Mouse (Mus musculus): ENCODE measurements around the gene Cebpe. TPM values are rescaled to one million over a fixed set of nuclear protein-coding genes. Genes with fewer than 3 reads are reported as not detected.

The Cebpe gene
- total RNA-seq (2022) = not detected

GRCm38 (mm10) chr14:54712074-54712473 is at the start of gene Cebpe:
Cebpe (minus strand) TSS chr14:54712174.
- DNase-seq (ENCODE audit: low spot score in 2 of 2) = no peak

DNA sequence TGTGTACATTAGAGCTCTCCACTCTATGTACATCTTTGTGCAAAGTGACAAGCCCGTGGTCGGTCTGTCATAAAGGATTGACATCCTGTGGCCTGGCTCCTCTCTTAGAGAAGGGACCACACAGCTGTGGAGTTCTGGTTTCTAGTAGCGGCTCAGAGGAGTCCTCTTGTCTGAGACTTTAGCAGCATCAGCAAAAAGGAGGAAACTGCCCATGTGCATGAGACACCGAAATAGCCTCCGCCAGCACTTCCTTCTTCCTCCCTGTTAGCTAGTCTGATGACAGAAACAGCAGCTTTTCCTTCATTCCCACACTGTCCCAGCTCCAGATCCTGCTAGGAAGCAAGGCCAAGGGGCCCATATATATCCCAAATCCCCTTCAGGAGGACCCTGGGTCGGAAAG is 44.4 kb upstream of the Cebpe start:
- no peak for DNase-seq (ENCODE audit: low spot score in 2 of 2)

- DNase-seq (ENCODE audit: low spot score in 2 of 2) = no peak
Measured at GRCm38 (mm10) chr14:54754602-54755018, 42.6 kb upstream of the Cebpe start.

DNA sequence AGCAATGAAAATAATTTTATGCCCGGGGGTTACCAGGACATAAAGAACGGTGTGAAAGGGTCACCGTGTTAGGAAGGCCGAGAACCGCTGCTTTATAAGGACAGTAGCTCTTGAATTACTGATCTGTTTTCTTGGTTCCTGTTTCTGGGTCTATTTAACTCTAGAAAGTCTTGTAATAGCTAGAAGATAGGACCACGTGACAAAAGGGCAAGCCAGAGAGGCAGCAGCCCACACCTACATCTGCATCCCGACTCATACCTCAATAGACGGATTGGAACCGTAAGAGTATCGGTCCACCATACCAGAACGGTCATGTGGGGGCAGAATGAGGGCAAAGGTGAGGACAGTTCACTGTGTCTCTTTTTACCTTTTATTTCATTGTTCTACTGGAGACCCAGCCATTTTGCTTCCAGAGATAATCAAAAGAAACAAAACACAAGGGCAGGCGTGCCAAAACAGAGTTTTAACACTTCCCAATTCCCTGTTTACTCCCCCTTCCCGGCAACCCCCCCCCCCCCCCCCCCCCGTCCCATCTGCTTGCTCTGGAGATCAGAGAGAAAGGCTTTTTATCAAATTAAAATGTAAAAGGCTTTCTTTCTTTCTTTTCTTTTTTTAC is 42.1 kb upstream of the Cebpe start:
- no peak for DNase-seq (ENCODE audit: low spot score in 2 of 2)

DNA sequence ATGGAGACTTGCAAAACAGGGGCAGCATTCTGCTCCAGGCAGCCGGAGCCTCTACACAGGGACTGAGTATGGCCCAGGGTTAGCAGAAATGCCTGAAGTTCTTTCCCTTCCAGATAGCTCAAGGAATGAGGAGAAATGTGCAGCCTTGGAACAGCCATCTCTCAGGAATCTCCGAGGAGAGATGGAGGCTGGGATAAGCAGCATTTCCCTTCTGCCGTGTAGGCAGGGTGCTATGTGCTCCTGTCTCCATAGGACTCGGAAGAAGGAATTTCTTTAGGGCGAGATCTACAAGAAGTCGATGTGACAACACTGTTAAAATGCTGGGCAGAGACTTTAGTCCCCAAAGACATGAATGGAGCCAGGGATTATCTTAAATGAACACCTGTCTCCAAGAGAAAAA is 41.0 kb upstream of the Cebpe start:
- no peak for DNase-seq (ENCODE audit: low spot score in 2 of 2)

- no peak for DNase-seq (ENCODE audit: low spot score in 2 of 2)
Measured at GRCm38 (mm10) chr14:54751768-54752167, 39.8 kb upstream of the Cebpe start.

- peak; percentile 42 to 68 for DNase-seq (ENCODE audit: low spot score in 2 of 2)
Measured at GRCm38 (mm10) chr14:54749238-54749637, 37.3 kb upstream of the Cebpe start.

- peak; percentile 65 to 80 for DNase-seq (ENCODE audit: low spot score in 2 of 2)
Measured at GRCm38 (mm10) chr14:54747942-54748917, 36.3 kb upstream of the Cebpe start.

DNA sequence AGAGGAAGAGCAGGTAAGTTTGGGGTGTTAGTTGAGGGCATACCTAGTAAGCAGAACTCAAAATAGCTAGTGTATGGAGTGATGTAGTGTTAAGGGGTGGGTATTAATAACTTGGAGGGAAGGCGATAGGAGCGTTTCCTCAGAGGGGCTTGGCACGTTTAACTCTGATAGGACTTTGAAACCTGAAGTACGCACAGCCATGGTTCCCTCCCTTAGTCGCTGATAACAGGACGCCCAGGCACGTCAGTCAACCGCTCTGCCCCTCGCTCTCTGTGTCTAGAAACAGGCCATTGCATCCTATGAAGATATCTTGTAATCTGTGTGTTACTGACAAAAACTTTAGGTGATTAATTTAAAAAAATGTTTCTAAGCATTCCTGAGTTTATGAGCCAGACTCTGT is 34.1 kb upstream of the Cebpe start:
- no peak for DNase-seq (ENCODE audit: low spot score in 2 of 2)

DNA sequence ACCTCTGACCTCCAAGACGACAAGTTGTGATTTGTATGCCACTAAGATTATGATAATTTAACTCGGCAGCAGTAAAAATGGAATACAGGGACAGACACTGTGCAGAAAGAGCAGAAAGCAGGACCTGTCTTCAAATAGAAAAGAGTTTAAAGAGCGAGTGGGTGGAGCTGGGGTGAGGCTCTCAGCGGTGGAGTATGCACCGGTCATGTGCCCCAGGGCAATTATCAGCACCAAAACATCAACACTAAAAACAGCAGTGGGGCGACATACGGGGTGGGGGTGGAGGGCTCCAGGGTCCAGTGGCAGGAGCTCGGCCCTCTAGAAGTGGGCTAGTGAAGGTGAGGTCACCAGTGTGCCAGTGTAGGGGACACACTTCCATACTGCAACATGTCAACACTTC is 32.5 kb upstream of the Cebpe start:
- DNase-seq (ENCODE audit: low spot score in 2 of 2) = no peak

DNA sequence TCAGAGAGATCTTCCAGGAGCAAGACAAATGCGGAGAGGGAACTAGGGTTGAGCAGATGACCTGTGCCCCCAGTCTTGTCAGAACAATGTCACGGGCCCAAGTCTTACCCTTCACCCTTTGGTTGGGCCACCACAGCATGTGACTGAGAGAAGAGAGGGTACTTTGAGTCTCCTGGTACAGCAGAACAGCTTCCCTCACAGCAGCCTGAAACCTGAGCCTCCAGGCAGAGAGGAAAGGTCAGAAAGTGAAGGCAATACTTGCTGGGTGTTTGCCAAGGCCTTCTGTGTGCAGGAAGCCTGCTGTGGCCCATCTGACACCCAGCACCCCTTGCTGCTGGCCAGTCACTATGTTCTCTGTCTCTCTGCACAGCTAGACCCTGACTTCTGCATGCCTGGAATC is 30.4 kb upstream of the Cebpe start:
- peak; percentile 70 to 80 for DNase-seq (ENCODE audit: low spot score in 2 of 2)

DNA sequence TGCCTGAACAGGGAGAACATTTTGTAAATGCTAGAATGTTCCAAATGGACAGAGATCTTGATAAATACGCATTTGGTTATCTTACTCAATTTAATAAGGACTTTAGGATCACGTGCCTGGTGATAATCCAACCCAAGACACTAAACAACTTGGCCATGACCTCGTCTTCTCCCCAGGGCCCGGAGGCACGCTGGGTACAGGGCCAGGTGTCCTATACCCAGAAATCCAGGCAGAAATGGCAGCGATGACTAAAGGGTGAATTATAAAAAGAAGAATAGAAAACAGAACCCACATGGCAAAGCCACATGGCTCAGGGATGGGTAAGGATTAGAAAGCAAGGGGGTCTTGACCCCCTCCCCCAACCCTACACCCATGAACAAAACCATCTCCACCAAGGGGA is 29.7 kb upstream of the Cebpe start:
- DNase-seq (ENCODE audit: low spot score in 2 of 2) = no peak

GRCm38 (mm10) chr14:54737634-54738033 is 25.7 kb upstream of the Cebpe start:
- no peak for DNase-seq (ENCODE audit: low spot score in 2 of 2)

- DNase-seq (ENCODE audit: low spot score in 2 of 2) = no peak
Measured at GRCm38 (mm10) chr14:54736555-54737552, 24.9 kb upstream of the Cebpe start.

- DNase-seq (ENCODE audit: low spot score in 2 of 2) = no peak
Measured at GRCm38 (mm10) chr14:54735221-54735620, 23.2 kb upstream of the Cebpe start.

DNA sequence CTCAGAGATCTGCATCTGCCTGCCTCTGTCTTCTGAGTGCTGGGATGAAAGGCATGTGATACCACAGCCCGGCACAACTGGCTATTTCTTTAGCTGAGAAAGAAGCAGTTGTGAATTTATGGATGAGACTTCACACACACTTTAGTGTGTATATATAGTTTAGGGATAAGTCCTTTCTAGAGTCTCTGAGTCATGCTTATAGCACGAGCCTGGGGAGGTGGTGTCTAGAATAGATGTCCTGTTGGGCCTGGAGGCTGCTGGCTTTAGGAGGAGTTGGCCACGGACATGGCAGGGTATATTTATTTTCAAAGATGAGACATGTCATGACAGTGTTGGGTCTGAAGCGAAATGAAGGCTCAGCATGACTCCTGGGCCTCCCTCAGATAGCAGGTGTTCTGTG is 22.0 kb upstream of the Cebpe start:
- no peak for DNase-seq (ENCODE audit: low spot score in 2 of 2)

GRCm38 (mm10) chr14:54732206-54732605 is 20.2 kb upstream of the Cebpe start:
- DNase-seq (ENCODE audit: low spot score in 2 of 2) = no peak

DNA sequence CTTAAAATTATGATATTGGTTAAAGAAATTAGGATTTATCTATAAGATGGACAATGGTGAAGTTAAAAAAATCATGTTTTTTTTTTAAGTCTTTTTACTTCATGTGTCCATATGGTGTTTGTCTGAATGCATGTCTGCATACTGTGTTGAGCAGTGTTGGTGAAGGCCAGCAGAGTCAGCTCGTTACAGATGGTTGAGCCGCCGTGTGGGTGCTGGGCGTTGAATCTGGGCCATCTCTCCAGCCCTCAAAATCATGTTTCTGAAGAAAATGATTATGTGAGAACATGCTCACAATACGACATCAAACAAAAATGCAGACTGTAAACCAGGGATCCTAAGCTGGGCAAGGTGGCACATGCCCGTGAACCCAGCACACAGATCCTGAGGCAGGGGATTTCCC is 18.3 kb upstream of the Cebpe start:
- no peak for DNase-seq (ENCODE audit: low spot score in 2 of 2)

DNA sequence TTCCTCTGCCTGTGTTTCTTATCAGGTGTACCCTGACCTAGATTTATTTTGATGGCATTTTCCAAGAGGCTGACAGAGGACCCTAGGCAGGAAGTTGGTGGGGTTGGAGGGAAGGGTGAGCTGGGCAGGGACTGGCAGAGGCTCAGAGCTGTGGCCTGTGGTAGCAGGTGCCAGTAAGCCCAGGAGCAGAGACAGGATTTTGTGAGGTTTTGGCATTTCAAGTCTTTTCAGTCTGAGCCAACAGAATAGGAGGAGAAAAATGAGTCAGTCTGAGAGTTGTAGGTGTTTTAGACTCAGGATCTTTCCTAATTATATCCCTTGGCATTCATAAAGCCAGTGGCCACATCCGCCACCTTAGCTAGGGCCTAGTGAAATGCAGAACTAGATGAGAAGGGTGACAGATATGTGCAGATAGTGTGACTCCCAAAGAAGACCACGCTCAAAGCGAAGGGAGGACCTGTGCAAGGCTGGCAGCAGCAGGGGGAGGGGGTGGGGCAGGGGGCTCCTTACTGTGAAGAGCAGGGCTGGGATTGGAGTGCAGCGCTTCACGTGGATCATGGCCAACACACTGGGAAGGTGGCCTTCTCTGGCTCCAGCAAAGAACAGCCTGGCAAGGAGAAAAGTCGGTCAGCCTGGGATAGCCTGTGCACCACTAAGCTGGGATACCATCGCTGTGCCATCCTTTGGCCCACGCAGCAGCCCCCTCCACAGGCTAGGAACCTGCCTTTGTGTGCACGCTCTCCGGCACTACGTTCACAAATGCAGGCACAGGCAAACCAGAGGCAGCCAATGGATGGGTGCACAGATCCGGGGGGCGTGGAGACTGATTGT is 17.1 kb upstream of the Cebpe start:
- no peak for DNase-seq (ENCODE audit: low spot score in 2 of 2)

- DNase-seq (ENCODE audit: low spot score in 2 of 2) = no peak
Measured at GRCm38 (mm10) chr14:54727565-54727964, 15.6 kb upstream of the Cebpe start.

GRCm38 (mm10) chr14:54724049-54724448 is 12.1 kb upstream of the Cebpe start:
- DNase-seq (ENCODE audit: low spot score in 2 of 2) = no peak
